Mouse (Mus musculus) kidney, postnatal 4 days (tissue): ENCODE results near the gene Uts2r.

Experiments
- DNase-seq, 2 experiments: peaks; one replicate each; pipeline ENCODE4 v3.0.0; 2021; ENCODE audit warnings: mixed read lengths in 2 of 2

Uts2r gene

DNA sequence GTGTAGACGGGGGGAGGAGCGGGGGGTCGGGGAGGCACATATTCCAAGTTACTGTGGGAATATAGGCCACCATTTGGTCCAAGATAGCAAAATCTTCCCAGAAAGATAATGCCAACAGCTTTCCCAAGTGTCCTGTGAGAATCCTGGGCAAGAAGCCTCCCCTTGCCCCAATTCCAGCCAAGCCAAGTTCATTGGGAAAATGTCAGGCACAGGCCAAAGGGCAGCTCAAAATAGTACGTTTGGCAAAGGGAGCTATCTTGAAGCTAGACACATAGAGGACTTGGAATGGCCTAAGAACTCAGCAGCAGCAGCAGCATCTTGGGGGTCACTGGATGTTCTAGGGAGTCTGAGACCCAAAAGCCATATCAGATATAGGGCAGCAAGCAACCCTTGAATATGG, 3.7 kb downstream of the Uts2r start:
- no peak for DNase-seq

DNA sequence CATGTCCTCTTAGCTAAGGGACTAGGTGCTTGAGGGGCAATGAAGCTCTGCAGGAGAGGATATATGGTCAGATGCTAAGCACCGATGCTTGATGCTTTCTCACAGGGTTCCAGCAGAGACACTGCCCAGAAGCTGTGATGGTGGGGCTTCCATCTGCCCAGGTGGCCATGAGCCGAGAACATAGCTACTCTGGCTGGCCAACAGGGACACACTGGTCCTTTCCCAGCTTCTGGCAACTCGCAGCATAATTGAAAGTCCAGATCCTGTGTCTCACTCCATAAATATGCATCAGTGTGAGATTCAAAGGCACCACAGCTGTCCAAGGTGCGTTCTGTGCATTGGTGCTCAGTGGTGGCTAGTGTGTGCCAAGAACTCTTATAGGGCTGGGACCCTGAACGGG, 13.1 kb downstream of the Uts2r start:
- no peak for DNase-seq

DNA sequence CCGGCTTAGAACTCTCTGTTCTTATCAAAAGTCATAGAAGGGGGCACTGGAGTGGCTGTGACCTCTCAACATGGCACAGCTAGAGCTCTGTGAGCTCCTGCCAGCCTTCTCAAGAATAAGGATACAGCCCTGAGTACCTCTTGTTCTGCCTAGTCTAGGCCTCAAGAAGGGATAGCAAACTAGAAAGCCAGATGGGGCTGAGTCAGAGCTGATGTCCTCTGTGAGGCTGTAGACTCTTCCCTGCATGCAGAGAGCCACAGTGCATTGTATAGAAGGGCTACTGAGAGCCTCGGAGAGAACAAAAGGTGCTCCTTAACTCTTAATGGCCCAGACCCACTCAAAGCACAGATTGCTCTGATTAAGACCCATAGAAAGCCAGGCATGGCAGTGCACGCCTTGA, 14.2 kb downstream of the Uts2r start:
- DNase-seq: no peak

DNA sequence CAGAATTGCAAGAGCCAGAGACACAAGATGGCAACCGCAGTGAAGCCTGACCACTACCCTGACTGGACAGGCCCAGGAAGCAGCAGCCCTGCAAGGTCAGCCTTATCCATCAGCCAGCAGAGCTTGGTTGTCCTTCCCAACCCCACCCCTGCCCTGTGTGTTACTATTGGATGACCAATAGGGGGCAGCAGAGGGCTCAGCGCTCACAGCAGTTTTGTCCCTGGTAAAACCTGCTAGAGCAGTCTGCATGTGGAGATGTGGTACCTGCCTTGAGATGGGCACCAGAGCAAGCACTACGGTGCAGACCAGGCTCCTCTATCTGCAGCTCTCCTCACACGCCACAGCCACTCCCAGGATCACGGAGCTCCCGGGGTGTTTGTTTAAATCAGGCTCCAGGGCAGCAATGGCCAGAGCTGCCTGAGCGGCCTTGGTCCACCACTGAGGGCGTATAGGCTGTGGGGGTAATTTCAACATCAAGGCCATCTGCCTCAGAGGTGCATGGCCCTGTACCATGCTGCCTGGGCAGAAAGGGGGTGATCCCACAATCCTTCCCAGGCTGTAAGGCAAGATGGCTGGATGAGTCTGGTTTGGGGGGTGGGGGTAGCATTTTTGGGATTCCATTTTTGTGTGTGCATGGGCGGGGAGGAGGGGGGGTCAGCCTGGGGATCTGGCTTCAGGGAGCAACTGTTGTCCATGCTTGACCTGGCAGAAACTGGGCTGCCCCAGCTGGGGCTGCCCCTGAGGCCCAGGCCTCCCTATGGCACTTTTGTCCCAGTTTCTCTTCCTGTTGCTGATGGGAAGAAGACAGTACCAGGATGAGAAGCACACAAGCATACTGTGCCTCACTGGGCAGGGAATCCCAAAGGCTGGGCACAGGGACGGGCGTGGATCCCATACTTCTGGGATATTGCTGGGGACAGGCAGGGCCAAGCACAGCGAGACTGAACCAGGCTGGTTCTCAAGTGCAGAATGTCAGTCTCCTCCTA, 16.5 kb downstream of the Uts2r start:
- DNase-seq: peak; percentile 62 to 72

DNA sequence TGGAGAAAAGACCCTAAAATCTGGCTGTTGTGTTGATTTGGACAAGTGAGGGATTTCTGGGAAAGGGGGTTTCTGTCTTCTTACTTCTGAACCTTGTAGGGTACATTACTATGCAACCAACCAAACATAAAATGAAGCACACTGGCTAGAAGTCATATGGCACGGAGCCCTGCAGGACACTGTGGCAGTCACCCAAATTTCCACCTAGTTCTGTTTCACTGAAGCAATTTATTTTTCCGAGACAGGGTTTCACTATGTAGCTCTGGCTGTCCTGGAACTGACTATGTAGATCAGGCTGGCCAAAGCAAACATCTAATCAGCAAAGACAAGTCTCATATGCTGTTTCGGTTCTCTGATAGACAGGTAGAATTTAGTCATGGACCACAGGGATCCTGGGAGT, 29.6 kb downstream of the Uts2r start:
- no peak for DNase-seq

DNA sequence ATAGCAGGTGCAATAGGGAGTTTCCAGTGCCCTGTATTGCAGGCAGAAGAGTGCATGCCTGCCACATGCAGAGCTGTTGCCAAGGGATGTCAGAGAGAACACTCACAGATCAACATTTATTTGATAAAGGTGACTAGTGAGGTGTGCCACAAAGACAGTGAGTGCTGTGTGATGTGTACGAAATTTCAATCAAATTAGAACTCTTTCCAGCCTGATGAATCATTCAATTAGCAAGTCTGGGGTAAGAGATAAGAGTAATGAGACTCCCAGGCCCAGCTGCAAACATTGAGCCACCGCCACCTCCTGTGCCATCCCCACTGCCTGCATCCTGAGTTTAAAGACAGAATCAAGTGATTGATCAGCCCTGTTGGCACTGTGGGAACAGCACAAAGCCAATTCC, 32.7 kb downstream of the Uts2r start:
- DNase-seq: no peak

DNA sequence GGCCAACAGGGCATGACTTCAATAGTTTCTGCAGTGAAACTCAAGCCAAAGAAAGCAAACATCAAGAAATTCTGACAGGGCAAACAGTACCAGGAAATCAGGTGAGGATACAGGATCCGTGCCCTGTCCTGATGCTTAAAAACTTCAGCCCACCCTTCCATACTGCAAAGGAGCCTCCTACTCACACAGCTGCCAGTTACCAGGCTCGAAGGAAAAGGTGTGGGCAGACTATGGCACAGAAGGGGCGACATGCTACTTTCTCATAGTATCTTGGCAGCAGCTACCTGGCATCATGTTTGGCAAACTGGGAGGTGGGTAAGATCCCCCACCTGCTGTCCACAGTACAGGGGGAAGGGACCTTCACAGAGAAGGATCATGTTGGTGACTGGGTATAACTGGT, 33.3 kb downstream of the Uts2r start:
- DNase-seq: no peak

DNA sequence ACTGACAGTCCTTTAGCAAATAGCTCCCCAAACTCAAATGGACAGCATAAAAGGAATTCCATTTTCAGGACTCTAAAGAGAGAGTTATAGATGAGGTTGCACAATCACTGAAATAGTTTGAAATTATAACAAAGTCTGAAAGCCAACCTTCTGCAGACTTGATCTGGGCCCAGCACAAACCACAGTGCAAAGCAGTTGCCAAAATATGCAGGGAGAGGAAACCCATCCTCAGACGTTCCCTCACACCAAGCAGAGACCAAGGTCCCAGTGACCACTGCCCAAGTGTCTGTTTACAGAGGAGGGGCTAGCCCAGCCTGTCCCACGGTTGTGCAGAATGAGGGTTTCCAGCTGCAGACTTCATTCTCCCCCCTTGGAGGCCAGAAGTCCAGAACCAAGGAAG, 38.6 kb downstream of the Uts2r start:
- no peak for DNase-seq

DNA sequence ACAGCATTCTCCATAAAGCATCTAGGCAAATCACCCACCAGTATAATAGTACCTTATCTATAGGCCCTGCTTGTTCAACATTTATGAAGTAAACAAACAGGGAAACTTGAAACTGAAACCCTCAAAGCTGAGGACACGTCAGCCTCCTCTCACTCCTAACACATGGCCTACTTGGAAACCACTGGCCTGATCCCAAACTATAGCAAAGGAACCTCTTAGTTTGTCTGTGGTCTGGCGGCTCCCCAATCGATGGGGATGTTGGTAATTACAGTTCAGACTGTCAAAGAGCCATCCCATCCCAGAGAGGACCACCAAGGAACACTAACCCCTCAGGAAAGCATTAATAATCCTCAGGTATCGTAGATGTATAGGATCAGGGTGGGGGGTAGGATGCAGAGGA, 39.8 kb downstream of the Uts2r start:
- no peak for DNase-seq

DNA sequence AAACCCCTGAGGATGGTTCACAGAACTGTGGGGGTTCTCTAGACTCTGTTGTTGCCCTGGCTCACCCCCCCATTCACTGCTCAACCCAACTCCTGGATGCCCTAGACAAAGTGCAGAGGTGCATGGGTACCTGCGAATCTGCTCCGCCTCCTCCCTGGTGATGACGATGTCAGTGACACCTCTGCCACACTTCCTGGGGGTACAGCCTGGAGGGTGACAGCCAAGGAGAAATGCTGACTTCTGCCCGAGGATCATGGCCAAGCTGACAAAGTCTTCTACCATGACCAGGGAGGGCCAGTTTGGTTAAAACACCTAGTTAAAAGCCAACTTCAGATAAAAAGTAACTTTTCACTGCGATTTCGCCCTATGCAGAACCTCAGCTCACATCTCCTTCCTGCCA, 40.7 kb downstream of the Uts2r start:
- DNase-seq: no peak

DNA sequence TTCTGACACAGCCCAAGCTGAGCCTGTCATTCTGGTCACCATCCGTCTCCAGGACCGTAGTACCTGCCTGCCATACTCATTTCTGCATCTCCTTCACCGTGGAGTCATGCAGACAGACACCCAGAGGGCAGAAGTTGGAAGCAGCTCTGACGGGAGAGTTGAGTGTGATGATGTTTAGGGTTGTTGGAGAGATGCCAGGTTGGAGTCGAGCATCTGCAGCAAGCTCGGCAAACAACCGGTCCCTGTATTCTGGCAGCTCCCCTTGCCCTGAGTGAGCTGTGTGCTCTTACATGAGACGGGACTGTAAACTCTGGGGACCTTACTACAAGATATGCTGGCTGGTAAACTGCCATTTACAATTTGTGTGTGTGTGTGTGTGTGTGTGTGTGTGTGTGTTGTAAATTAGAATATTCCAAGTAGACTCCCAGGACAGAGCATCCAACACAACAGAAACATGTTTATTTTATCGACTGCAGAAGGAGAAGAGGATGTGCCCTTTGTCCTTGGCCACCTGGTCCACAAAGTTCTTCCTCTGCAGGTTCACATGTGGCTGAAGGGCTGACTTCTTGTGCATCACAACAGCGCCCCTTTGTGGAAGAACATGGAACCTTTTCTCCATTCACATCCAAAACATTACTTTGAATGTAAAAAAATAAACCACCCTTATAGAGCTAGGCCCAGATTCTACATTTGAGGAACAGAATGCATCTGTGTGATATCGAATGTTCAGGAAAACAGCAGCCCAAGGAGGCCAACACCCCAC, 41.5 kb downstream of the Uts2r start:
- DNase-seq: peak; percentile 51 to 66

DNA sequence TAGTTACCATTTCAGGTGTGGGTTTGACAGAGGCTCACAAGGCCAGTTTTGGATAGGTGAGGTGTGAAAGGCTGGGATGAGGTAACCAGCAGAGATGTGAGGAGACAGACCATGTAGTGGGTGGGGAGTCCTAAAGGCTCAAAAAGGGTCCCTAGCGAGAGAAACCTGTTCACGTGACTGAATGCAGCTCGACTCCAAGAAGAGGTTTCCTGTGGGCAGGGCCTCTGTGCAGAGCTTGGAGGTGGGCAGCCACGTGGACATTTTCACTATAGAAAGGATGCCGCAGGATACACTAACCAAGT, 43.7 kb downstream of the Uts2r start:
- no peak for DNase-seq

DNA sequence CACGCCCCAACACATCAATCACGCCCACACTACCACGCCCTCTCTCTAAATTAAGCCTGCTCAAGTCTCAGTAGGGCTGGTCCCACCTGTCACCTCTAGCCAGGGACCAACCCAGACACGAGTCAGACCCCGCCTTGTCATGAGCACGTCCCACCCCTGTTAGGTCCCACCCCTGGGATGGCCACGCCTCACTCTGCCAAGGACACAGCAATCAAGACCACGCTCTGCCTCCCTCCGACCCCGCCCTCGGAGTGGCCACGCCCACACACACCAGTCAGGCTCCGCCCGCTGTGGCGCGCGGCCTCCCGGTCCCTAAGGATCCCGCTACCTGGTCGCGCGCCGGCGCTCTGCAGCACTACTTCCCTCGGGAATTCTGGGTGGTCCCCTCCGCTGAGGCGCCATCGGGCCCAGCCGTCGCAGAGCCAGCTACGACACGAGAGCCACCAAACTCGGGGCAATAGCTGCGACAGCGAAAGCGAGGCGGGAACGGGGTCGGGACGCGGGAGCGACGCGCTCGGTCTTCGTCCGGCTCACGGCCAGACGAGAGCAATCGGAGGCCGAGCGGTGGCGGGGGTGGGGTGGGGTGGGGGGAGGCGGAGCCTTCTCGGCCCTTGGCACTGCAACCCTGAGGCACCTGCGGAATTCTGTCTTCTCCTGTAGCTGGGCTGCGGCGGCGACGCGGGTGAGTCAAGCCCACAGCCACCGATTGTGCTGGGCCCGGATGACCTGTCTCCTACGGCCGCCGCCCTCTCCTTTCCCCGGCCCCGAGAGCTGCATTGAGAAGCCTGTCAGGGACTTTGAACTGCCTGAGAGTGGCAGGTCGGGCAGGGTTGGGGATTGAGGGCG, 44.3 kb downstream of the Uts2r start, which contains the start of the genes Hexdc and Ogfod3:
Gene Hexdc (plus strand): TSS at position 273 of the 846 bp plus-strand sequence.
Gene Ogfod3 (minus strand): TSS at position 551 of the 846 bp plus-strand sequence.
- DNase-seq: peak; percentile 99
